Mouse (Mus musculus) heart, adult 2 months (tissue): ENCODE data around the gene Fsip1. TPM values are rescaled to one million over a fixed set of nuclear protein-coding genes. Genes with fewer than 3 reads are reported as not detected.

Experiments
- DNase-seq, 2 experiments: peaks; one replicate each; pipeline ENCODE4 v3.0.0; 2021
- H3K27ac ChIP-seq: fragments of 200-600 bp; 2 replicates; pipeline ENCODE4 v1.8.1; 2022
- H3K27me3 ChIP-seq: fragments of 200-500 bp; 2 replicates; pipeline ENCODE4 v1.6.1; 2012; ENCODE audit warnings: mild to moderate bottlenecking, low read length, inconsistent platforms, mixed read lengths; ENCODE audit not compliant: control insufficient read depth, insufficient read depth
- H3K36me3 ChIP-seq: fragments of 200-500 bp; 2 replicates; pipeline ENCODE4 v1.6.1; 2012; ENCODE audit warnings: low read length, inconsistent platforms; ENCODE audit not compliant: control insufficient read depth, insufficient read depth
- H3K4me1 ChIP-seq: fragments of 200-500 bp; 2 replicates; pipeline ENCODE4 v1.6.1; 2011; ENCODE audit warnings: low read length; ENCODE audit not compliant: control insufficient read depth, insufficient read depth
- H3K4me3 ChIP-seq: fragments of 200-600 bp; 2 replicates; pipeline ENCODE4 v1.8.1; 2022
- H3K79me2 ChIP-seq: fragments of 200-500 bp; replicated peaks from 2 replicates; pipeline ENCODE4 v1.6.1; 2012; ENCODE audit warnings: mild to moderate bottlenecking, inconsistent platforms, low read length, moderate library complexity, mixed read lengths; ENCODE audit not compliant: control insufficient read depth, insufficient read depth
- H3K9ac ChIP-seq: fragments of 200-500 bp; 2 replicates; pipeline ENCODE4 v1.6.1; 2012; ENCODE audit warnings: low read depth, mild to moderate bottlenecking, control low read depth, inconsistent platforms, low read length, mixed read lengths
- CTCF ChIP-seq: fragments of 200-600 bp; IDR thresholded peaks from 2 replicates; pipeline ENCODE4 v1.8.1; 2022; ENCODE audit warnings: antibody characterized with exemption, mild to moderate bottlenecking, moderate library complexity
- EP300 ChIP-seq: fragments of 200-500 bp; IDR thresholded peaks from 2 replicates; pipeline ENCODE4 v1.6.1; 2011; ENCODE audit warnings: low read depth, low read length, control low read depth; ENCODE audit not compliant: insufficient read depth
- POLR2A ChIP-seq: fragments of 200-500 bp; IDR thresholded peaks from 2 replicates; pipeline ENCODE4 v1.6.1; 2011; ENCODE audit warnings: mild to moderate bottlenecking, low read depth, low read length, control low read depth; ENCODE audit not compliant: insufficient read depth
- WGBS: fragments of 180-500 bp; shearing (Covaris S2); methylation state at CpG from one replicate; pipeline ENCODE4 v1.1.7; 2018; 5-methylcytosine and 5-hydroxymethylcytosine counted together
- intact Hi-C: fragments of 180-260 bp; cut with DNase I; formaldehyde crosslinking; loops from one replicate; pipeline ENCODE4 v1.15.1; 2025
- polyA plus RNA-seq: library from polyadenylated mRNA; depleted of rRNA; stranded (reverse); fragments of >200 nt; gene quantifications from 2 replicates; pipeline ENCODE4 v1.2.3, GENCODE M21; 2012
- total RNA-seq, 2 experiments: library from RNA; stranded (reverse); gene quantifications; 2 replicates each; pipeline ENCODE4 v1.2.3; 2021

Fsip1 gene
- total and polyA plus RNA-seq, 3 experiments, result 0.06 TPM; not detected in 2

DNA sequence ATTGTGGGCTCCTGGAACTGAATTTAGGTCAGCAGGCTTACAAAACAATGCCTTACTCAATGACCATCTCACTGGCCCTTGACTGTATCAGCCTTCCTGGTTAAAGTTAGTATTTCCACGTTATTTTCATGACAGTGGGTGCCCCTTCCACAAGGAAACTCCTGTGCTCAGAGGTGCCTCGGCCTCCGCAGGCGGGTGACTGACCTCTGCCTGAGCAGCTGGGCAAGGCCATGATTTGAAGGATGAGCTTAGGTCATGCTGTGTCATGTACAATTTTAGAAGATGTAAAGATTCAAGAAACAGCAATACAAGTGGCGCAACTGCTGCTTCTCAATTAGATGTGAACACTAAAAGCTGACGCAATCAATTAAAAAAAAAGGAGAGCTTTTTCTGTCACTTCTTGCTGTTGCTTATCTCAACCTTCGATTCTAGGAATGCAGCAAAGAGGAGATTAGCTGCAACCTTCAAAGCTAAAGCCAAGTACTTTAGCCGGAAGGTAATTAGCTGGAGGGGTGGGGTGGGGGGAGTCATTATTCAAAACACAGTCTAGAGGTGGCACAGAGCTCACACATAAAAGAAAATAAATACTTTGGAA is 50.7 kb downstream of the Fsip1 start:
- H3K27ac ChIP-seq, result no peak overlapping the region
- TF ChIP-seq CTCF (no peak), EP300 (no peak), POLR2A (no peak)
- 55% methylated on average over 8 of the region's 8 CpGs for WGBS

DNA sequence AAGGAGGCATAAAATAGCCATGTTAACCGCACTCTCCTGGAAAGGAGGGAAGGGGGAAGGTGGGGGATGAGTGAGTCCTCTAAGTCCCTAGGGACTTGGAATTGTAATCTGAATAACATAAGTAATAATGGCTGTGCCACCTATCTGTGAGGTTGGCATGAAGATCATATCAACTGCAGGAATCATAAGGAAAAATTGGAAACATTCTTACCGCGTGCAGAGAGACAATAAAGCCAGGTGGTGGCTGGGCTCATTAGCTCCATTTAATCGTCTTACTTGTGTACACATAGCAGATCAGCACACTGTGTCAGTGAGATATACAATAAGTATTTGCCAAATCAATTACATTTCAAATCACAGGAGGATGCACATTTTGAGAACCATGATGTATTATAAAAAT is 52.1 kb downstream of the Fsip1 start:
- intact Hi-C loops, result no loop called here
- Histone ChIP-seq H3K4me3 (no peak overlapping the region), H3K79me2 (no peaks in the 10 kb centered on the region), H3K4me1 (no peaks in the 10 kb centered on the region), H3K27me3 (0 out of 2 replicates have a peak, but pooled peaks cover 2% of the 10 kb centered on the region), H3K27ac (no peak overlapping the region), H3K9ac (no peak overlapping the region), H3K36me3 (no peaks in the 10 kb centered on the region)
- 84% methylated on average over 4 of the region's 4 CpGs for WGBS
- no peak for DNase-seq
- TF ChIP-seq CTCF, result no peak
- TF ChIP-seq EP300, result no peak
- TF ChIP-seq POLR2A, result no peak

More for the DNA sequence above, 50.7 kb downstream of the Fsip1 start:
- intact Hi-C loops, result no loop called here
- Histone ChIP-seq H3K9ac (no peak overlapping the region), H3K36me3 (no peaks in the 10 kb centered on the region), H3K4me1 (no peaks in the 10 kb centered on the region), H3K27me3 (0 out of 2 replicates have a peak, but pooled peaks cover 2% of the 10 kb centered on the region), H3K79me2 (no peaks in the 10 kb centered on the region), H3K4me3 (no peak overlapping the region)
- DNase-seq, result no peak

DNA sequence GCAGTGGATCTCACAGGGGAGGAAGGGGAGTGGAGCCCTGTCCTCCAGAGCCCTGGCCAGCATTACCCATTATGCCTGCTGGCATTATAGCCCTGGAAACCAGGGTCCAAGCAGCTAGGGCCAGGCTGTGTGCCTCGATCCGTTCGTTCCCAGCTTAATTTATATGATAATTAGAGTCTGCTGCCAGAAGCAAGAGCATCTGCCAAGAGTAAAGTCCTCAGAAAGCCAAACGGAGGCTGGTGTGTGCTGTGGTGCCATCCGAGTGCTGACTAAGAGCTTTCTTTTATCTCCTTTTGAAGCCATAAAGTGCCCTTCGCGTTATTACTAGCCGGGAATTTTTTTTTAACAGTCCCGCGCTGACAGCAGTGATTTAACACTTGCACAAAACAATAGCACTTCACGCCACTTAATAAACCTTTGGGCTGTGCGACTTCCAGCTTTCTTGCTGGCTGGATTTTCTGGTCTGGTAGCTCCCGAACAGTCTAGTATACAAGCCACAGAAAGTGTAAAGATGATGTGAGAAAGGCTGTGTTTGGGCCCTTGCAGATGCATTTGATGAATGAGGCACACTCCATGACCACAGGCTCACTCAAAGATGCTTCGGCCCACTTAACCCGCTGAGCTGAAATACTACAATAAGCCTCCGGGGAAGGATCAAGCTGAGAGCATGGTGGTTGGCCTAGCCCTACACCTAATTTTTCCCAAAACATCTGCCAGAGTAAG is 52.9 kb downstream of the Fsip1 start:
- no peak for TF ChIP-seq CTCF
- TF ChIP-seq POLR2A, result no peak
- TF ChIP-seq EP300, result no peak
- WGBS, result 27% methylated on average over 16 of the region's 16 CpGs
- no peaks in the 10 kb centered on the region for H3K4me1 ChIP-seq
- no peaks in the 10 kb centered on the region for H3K36me3 ChIP-seq
- H3K9ac ChIP-seq, result no peak overlapping the region
- H3K79me2 ChIP-seq, result no peaks in the 10 kb centered on the region
- no peak for DNase-seq
- no peak overlapping the region for H3K27ac ChIP-seq
- intact Hi-C loops, result no loop called here
- H3K4me3 ChIP-seq, result no peak overlapping the region
- 0 out of 2 replicates have a peak, but pooled peaks cover 2% of the 10 kb centered on the region for H3K27me3 ChIP-seq

DNA sequence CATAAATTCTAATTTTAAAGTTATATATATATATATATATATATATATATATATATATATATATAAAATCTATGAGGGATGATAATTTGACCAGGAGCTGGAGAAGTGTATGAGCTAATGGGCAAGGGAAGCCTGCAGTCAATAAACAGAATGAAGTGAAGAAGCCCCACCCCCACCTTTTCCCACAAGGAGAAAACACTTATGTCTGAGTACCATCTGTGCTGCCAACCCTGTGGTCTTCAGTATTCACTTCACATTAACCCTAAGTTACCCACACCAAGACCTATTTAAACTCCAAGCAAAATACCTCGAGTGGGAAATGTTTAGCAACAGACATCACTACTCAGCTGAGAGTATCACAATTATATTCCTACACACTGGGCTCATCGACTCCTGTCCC is 53.8 kb downstream of the Fsip1 start:
- H3K36me3 ChIP-seq, result no peaks in the 10 kb centered on the region
- intact Hi-C loops, result no loop called here
- H3K79me2 ChIP-seq, result no peaks in the 10 kb centered on the region
- H3K9ac ChIP-seq, result no peak overlapping the region
- DNase-seq, result no peak
- 0 out of 2 replicates have a peak, but pooled peaks cover 2% of the 10 kb centered on the region for H3K27me3 ChIP-seq
- H3K4me1 ChIP-seq, result no peaks in the 10 kb centered on the region
- no peak overlapping the region for H3K4me3 ChIP-seq
- H3K27ac ChIP-seq, result no peak overlapping the region
- 65% methylated on average over 2 of the region's 2 CpGs for WGBS
- TF ChIP-seq EP300, result no peak
- TF ChIP-seq POLR2A, result no peak
- no peak for TF ChIP-seq CTCF

DNA sequence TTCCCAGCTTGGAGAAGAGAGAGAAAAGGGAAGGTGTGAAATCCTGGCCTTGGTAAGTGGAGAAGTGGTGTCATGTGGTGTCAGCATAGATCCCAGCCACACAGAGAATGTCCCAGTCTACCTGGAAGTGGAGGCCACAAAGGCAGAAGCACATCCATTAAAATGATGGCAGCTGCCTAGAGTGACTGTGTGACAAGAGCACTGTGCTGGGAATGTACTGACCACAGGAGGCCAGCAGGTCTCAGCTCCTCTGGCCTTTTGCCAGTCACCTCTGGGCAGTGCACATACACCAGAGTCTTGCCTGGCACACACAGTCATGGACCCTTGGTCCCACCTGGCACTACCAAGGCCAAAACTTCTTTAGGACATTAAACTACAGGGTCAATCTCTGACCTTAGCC is 54.8 kb downstream of the Fsip1 start:
- Histone ChIP-seq H3K79me2 (no peaks in the 10 kb centered on the region), H3K4me1 (no peaks in the 10 kb centered on the region), H3K27me3 (0 out of 2 replicates have a peak, but pooled peaks cover 2% of the 10 kb centered on the region), H3K36me3 (no peaks in the 10 kb centered on the region), H3K27ac (no peak overlapping the region), H3K4me3 (no peak overlapping the region), H3K9ac (no peak overlapping the region)
- TF ChIP-seq EP300, result no peak
- intact Hi-C loops, result loop anchor here (2.0 kb wide), 1 partner anchor 39 kb away; no protein-coding TSS in a partner anchor
- DNase-seq, result no peak

DNA sequence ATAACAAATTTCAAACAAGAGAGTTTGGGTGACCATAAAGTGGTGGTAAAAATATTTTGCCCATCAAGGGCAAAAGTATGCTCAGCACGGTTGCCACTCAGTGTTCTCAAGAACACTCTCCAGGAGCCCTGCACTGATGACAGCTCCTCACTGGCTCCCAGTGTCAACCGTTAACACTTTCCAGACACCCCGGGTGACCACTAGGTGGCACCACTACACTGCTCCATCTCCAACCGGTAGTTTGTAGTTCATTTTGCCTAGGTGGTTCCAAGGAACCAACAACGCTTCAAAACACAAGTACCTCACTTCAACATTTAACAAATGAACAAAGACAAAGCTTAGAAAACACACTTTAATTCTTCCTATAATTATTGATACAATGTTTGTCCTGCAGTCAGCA is 56.9 kb downstream of the Fsip1 start:
- Histone ChIP-seq H3K9ac (no peak overlapping the region), H3K27me3 (no peaks in the 10 kb centered on the region), H3K36me3 (no peaks in the 10 kb centered on the region), H3K27ac (no peak overlapping the region), H3K79me2 (no peaks in the 10 kb centered on the region), H3K4me3 (no peak overlapping the region), H3K4me1 (no peaks in the 10 kb centered on the region)
- TF ChIP-seq POLR2A, result no peak
- peak; percentile 81 for TF ChIP-seq EP300
- peak; percentile 99 for TF ChIP-seq CTCF
- intact Hi-C loops, result loop anchor here (2.0 kb wide), 1 partner anchor 41 kb away; no protein-coding TSS in a partner anchor
- DNase-seq, result peak; percentile 61 to 73
- WGBS, result 7% methylated on average over 5 of the region's 5 CpGs
